Mouse (Mus musculus) limb, embryonic 10.5 days (tissue): Measurements from ENCODE around the gene Ccl6. TPM values are rescaled to one million over a fixed set of nuclear protein-coding genes. Genes with fewer than 3 reads are reported as not detected.

Experiments used
- DNase-seq: peaks from one replicate; pipeline ENCODE4 v3.0.0-alpha.2; 2017; ENCODE audit warnings: low spot score
- H3K27ac ChIP-seq: fragments of 300-500 bp; sonication (generic); 2 replicates; pipeline ENCODE4 v1.5.1; 2016; ENCODE audit warnings: mild to moderate bottlenecking
- H3K27me3 ChIP-seq: fragments of 300-500 bp; sonication (generic); 2 replicates; pipeline ENCODE4 v1.6.1; 2016; ENCODE audit warnings: low read depth, mild to moderate bottlenecking; ENCODE audit not compliant: poor library complexity, severe bottlenecking
- H3K36me3 ChIP-seq: fragments of 300-500 bp; sonication (generic); 2 replicates; pipeline ENCODE4 v1.6.1; 2016; ENCODE audit warnings: mild to moderate bottlenecking, moderate library complexity
- H3K4me1 ChIP-seq: fragments of 300-500 bp; sonication (generic); 2 replicates; pipeline ENCODE4 v1.6.1; 2016
- H3K4me3 ChIP-seq: fragments of 300-500 bp; sonication (generic); 2 replicates; pipeline ENCODE4 v1.5.1; 2016; ENCODE audit warnings: mild to moderate bottlenecking, moderate library complexity
- H3K9me3 ChIP-seq: fragments of 300-500 bp; sonication (generic); replicated peaks from 2 replicates; pipeline ENCODE4 v1.6.1; 2016; ENCODE audit warnings: mild to moderate bottlenecking
- WGBS: fragments of 180-500 bp; shearing (Covaris S2); methylation state at CpG from one replicate; pipeline ENCODE4 v1.1.7; 2016; 5-methylcytosine and 5-hydroxymethylcytosine counted together
- polyA plus RNA-seq: library from polyadenylated mRNA; unstranded; fragments of >200 nt; fragmentation: Nextera tagmentation; extraction: Ambion mirVana; gene quantifications from 2 replicates; pipeline ENCODE4 v1.2.1, GENCODE M21; 2016

The Ccl6 gene
- polyA plus RNA-seq, 1 experiment from 2014 or later = 1.6 TPM

DNA sequence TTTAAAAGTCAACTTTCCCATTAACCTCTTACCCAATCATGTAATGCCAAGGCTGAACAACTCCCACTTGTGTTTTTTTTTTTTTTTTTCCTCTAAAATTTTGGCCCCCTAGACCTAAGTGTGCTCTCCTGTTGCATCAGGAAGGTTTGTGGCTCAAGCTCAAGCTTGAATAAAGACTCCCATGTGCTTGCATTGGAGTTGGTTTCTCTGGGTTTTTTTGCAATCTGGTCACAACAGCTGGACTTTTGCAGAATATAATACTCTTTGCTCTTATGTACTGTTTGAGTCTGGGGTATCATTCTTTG, 9.5 kb downstream of the Ccl6 start:
- peaks cover 5% of the 10 kb centered on the region; the same call in 1 of the 2 replicates for H3K4me1 ChIP-seq
- H3K36me3 ChIP-seq = no peaks in the 10 kb centered on the region
- H3K27ac ChIP-seq = no peak overlapping the region
- H3K27me3 ChIP-seq = no peaks in the 10 kb centered on the region
- H3K4me3 ChIP-seq = no peak overlapping the region
- H3K9me3 ChIP-seq = no peaks in the 10 kb centered on the region
- DNase-seq = no peak

DNA sequence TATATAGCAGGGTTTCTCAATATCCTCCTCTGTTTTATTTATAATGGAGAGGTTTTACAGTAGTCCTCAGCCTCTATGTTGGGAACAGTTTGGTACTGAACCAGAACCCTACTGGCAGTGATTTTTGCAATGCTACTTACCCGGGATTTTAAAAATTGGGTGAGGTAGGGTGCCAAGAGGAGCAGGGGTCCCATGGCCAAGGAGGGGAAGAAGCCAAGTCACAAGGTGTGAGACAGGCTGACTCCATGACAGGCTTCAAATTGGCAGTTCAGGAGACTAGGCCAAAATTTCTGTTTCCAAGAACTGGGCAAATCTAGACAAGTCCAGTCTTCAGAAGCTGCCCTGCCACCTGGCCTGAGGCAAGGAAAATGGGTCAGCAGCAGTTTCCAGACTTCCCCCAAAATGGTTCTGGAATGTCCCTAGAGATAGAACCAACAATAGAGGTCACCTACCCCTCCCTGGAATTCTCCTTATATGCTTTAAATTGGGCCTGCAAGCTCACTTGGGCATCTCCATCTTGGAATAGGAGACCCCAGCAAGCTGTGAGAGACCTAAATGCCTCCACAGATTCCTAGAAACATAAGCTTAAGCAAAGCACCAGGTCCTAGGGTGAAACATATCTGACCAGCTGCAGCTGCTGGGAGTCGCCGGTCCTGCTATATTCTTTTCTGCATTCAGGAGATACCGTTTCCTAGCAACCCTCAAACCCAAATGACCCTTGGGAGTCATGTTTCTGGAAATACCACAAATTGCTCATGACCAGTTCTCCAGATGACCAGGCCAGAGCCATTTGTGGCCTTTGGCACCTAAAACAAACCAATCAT, 10.0 kb downstream of the Ccl6 start:
- DNase-seq = no peak
- H3K36me3 ChIP-seq = no peaks in the 10 kb centered on the region
- WGBS = 68% methylated on average over 4 of the region's 4 CpGs
- no peaks in the 10 kb centered on the region for H3K9me3 ChIP-seq
- no peak overlapping the region for H3K4me3 ChIP-seq
- H3K4me1 ChIP-seq = peaks cover 5% of the 10 kb centered on the region; the same call in 1 of the 2 replicates
- H3K27ac ChIP-seq = no peak overlapping the region
- no peaks in the 10 kb centered on the region for H3K27me3 ChIP-seq

GRCm38 (mm10) chr11:83581626-83582610, 11.0 kb downstream of the Ccl6 start:
- H3K27me3 ChIP-seq = no peaks in the 10 kb centered on the region
- WGBS = 81% methylated on average over 4 of the region's 4 CpGs
- no peaks in the 10 kb centered on the region for H3K36me3 ChIP-seq
- no peak overlapping the region for H3K4me3 ChIP-seq
- peaks cover 5% of the 10 kb centered on the region; the same call in 1 of the 2 replicates for H3K4me1 ChIP-seq
- no peak overlapping the region for H3K27ac ChIP-seq
- no peak for DNase-seq
- H3K9me3 ChIP-seq = no peaks in the 10 kb centered on the region

GRCm38 (mm10) chr11:83580699-83581232, 12.1 kb downstream of the Ccl6 start:
- Histone ChIP-seq H3K27ac (no peak overlapping the region), H3K36me3 (no peaks in the 10 kb centered on the region), H3K27me3 (no peaks in the 10 kb centered on the region), H3K4me3 (no peak overlapping the region), H3K4me1 (peaks cover 5% of the 10 kb centered on the region; the same call in 1 of the 2 replicates), H3K9me3 (no peaks in the 10 kb centered on the region)
- no peak for DNase-seq
- WGBS = 80% methylated on average over 1 of the region's 1 CpGs

GRCm38 (mm10) chr11:83578999-83579398, 13.9 kb downstream of the Ccl6 start:
- no peak for DNase-seq
- H3K9me3 ChIP-seq = no peaks in the 10 kb centered on the region
- no peak overlapping the region for H3K4me3 ChIP-seq
- no peaks in the 10 kb centered on the region for H3K36me3 ChIP-seq
- no peak overlapping the region for H3K27ac ChIP-seq
- peaks cover 5% of the 10 kb centered on the region; the same call in 1 of the 2 replicates for H3K4me1 ChIP-seq
- WGBS = 83% methylated on average over 3 of the region's 3 CpGs
- H3K27me3 ChIP-seq = no peaks in the 10 kb centered on the region

DNA sequence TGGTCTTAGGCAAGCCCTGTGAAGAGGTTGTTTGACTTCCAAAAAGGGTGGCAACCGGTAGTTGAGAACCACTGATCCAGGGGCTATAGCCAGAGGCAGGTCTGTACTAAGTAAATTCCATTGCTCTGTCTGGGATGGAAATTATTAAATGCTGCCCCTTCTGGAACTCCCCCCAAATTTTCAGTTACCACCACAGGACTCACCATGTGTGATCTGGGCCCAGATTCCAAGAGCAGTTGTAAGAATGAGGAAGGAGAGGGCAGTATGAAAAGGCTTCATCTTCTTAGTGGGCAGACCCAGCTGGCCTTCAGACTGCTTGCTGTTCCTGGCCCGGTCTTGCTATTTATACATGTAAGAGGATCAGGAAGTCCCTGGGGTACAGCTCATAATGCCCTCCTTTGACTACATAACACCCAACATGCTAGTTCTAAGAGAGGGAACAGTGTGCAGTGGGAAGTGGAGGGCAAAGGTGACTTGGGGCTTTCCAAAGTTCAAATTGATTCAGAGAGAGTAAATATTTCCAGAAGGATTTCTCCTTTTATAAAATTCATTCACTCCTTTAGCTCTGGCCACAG, 14.6 kb downstream of the Ccl6 start, which contains the start of gene Ccl9:
Ccl9 (minus strand) TSS at position 451 of the 575 bp plus-strand sequence.
- Histone ChIP-seq H3K27ac (no peak within 1 kb of the TSS), H3K4me3 (no peak within 1 kb of the TSS), H3K4me1 (peaks cover 5% of the 10 kb centered on the region; the same call in 1 of the 2 replicates), H3K9me3 (no peaks in the 10 kb centered on the region), H3K27me3 (no peaks in the 10 kb centered on the region), H3K36me3 (no peaks in the 10 kb centered on the region)
- 80% methylated on average over 2 of the region's 2 CpGs for WGBS
- DNase-seq = no peak

DNA sequence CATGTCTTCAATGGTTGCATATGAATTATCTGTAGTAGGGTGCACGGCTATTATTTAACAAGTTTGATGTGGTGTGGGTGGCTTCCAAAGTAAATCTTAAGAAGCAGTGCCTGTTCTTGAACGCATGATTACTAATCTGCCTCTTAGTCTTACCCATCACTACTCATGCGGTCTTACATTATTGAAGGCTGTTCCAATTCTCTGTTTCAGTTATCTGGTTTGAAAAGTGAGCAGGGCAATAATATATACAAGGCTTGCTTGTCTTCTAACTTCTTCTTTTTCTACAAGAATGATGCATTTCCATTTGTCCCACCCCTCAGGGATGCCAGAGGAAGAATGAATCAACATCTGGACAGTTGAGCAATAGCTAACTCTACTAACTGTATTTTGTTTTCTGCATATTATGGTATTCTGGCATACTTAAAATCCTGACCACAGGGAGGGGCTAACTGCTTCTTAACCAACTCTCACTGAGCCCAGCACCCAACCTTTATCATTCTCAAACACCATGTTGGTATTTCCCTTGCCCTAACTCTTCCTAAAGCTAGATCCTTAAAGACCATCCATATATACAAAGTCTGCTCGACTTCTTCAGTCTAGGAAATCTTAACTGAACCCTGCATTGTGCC, 15.8 kb downstream of the Ccl6 start:
- WGBS = 89% methylated on average over 4 of the region's 4 CpGs
- H3K27ac ChIP-seq = no peak overlapping the region
- no peaks in the 10 kb centered on the region for H3K4me1 ChIP-seq
- no peak for DNase-seq
- no peaks in the 10 kb centered on the region for H3K36me3 ChIP-seq
- no peaks in the 10 kb centered on the region for H3K27me3 ChIP-seq
- no peak overlapping the region for H3K4me3 ChIP-seq
- H3K9me3 ChIP-seq = no peaks in the 10 kb centered on the region

GRCm38 (mm10) chr11:83572834-83573233, 20.1 kb downstream of the Ccl6 start:
- DNase-seq = no peak
- no peak overlapping the region for H3K27ac ChIP-seq
- no peaks in the 10 kb centered on the region for H3K9me3 ChIP-seq
- no peaks in the 10 kb centered on the region for H3K36me3 ChIP-seq
- no peak overlapping the region for H3K4me3 ChIP-seq
- 67% methylated on average over 9 of the region's 9 CpGs for WGBS
- H3K4me1 ChIP-seq = 0 out of 2 replicates have a peak, but pooled peaks cover 5% of the 10 kb centered on the region
- no peaks in the 10 kb centered on the region for H3K27me3 ChIP-seq

GRCm38 (mm10) chr11:83572223-83572622, 20.7 kb downstream of the Ccl6 start:
- no peak for DNase-seq
- Histone ChIP-seq H3K4me1 (0 out of 2 replicates have a peak, but pooled peaks cover 5% of the 10 kb centered on the region), H3K4me3 (no peak overlapping the region), H3K36me3 (no peaks in the 10 kb centered on the region), H3K9me3 (no peaks in the 10 kb centered on the region), H3K27me3 (no peaks in the 10 kb centered on the region), H3K27ac (no peak overlapping the region)
- WGBS = 93% methylated on average over 8 of the region's 8 CpGs

DNA sequence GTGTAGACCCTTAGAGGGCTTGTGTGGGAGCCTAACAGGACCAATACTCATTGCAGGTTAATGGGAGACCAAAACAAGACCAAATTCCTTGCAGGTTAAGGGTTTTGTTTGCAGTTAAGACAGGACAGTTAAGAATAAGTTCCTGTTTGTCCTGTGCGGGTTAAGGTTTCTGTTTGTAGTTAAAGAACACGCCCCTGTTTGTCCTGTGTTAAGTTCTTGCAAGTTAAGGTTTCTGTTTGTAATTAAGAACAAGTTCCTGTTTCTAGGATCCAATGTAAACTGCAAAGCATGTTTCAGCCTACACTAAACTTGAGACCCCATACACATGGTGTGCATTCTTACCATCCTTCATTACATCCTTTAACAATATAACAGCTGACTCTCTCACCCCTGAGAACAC, 22.7 kb downstream of the Ccl6 start:
- Histone ChIP-seq H3K4me3 (no peak overlapping the region), H3K27ac (no peak overlapping the region), H3K4me1 (0 out of 2 replicates have a peak, but pooled peaks cover 5% of the 10 kb centered on the region), H3K36me3 (no peaks in the 10 kb centered on the region), H3K27me3 (no peaks in the 10 kb centered on the region), H3K9me3 (no peaks in the 10 kb centered on the region)
- no peak for DNase-seq
- WGBS = 71% methylated on average over 2 of the region's 2 CpGs

- H3K36me3 ChIP-seq = no peaks in the 10 kb centered on the region
- 0 out of 2 replicates have a peak, but pooled peaks cover 5% of the 10 kb centered on the region for H3K4me1 ChIP-seq
- no peak for DNase-seq
- no peaks in the 10 kb centered on the region for H3K27me3 ChIP-seq
- no peak overlapping the region for H3K4me3 ChIP-seq
- no peak overlapping the region for H3K27ac ChIP-seq
- no peaks in the 10 kb centered on the region for H3K9me3 ChIP-seq
- over 99% methylated on average over 7 of the region's 7 CpGs for WGBS
Measured at GRCm38 (mm10) chr11:83569249-83569648, 23.6 kb downstream of the Ccl6 start.

GRCm38 (mm10) chr11:83568786-83569185, 24.1 kb downstream of the Ccl6 start:
- no peak overlapping the region for H3K4me3 ChIP-seq
- H3K4me1 ChIP-seq = 0 out of 2 replicates have a peak, but pooled peaks cover 5% of the 10 kb centered on the region
- no peaks in the 10 kb centered on the region for H3K27me3 ChIP-seq
- H3K9me3 ChIP-seq = no peaks in the 10 kb centered on the region
- WGBS = 83% methylated on average over 3 of the region's 3 CpGs
- no peak for DNase-seq
- H3K27ac ChIP-seq = no peak overlapping the region
- no peaks in the 10 kb centered on the region for H3K36me3 ChIP-seq
